Mouse (Mus musculus): ENCODE measurements around the gene Gm20721. TPM values are rescaled to one million over a fixed set of nuclear protein-coding genes. Genes with fewer than 3 reads are reported as not detected.

Gene Gm20721
- polyA plus RNA-seq, 1 experiment from 2014 or later = 8.6 TPM

DNA sequence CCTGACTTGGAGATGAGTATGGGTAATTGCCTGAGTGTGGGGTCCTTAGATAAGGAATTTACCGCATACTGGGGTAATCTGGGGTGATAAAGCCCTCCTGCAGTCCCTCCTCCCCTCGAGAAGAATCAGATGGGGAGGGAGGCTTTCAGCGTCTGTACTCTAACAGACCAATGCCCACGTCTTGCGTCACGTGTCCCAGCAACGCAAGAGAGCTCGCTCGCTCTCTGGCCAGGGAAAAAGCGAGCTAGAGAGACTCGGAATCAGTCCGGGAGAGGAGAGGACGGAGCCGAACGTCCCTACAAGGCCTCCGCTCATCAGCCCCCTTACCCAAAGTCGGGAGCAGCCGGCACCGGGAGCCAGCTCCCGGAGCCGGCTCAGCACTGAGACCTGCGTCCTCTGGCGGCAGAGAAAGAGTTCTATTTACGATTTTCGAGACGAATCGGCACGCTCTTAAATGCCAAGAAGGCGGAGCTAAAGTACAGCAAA is 49.4 kb downstream of the Gm20721 start:
- Histone ChIP-seq H3K4me2 (ENCODE audit: low read length) (peak overlapping the region; percentile 28), H3K9ac (ENCODE audit: low read depth, low read length) (no peak overlapping the region), H3K27me3 (ENCODE audit: insufficient read depth, low read length) (peaks cover 15% of the 10 kb centered on the region), H3K36me3 (ENCODE audit: insufficient read depth, low read length) (no peaks in the 10 kb centered on the region), H3K27ac (no peak overlapping the region), H3K4me3 (replicated peaks; ENCODE audit: low read depth, low read length) (no peak overlapping the region), H3K4me1 (replicated peaks; ENCODE audit: insufficient read depth, low read length) (peaks cover 4% of the 10 kb centered on the region; the same call in 1 of the 2 replicates), H3K9me3 (replicated peaks; ENCODE audit: low read length) (peaks cover 30% of the 10 kb centered on the region)
- peak; percentile 53 for TF ChIP-seq CTCF (IDR thresholded peaks at IDR 0.05; ENCODE audit: low read depth)
- no peak for DNase-seq (ENCODE audit: low spot score)
- 66% methylated on average over 29 of the region's 29 CpGs for WGBS
- ATAC-seq (replicated peaks; ENCODE audit: low FRiP score, low read depth) = no peak

DNA sequence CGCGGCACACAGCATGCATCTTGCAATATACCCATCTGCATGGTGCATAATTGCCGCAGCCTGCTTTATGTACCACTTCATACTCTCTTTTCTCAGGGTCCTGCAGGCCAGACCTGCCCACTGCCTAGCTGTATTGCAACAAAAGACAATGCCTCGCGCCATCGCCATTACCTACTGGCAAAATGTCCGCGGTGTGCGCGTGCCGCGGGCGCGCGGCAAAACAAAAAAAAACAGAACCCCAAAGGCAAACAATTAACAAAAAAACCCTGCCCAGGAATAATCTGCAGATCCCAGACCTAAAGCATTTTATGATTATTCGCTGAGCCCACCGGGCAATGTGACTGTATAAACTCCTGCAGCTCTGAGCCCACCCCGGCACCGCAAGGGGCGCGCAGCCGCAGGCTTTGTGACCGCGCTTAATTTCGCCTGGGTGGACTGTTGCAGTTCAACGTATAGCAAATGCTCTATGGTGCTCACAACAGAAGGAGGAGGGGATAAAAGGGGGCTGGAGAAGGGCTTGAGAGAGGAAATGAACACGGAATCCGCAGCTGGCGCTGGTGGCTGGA is 50.5 kb downstream of the Gm20721 start:
- H3K27ac ChIP-seq = no peak overlapping the region
- ATAC-seq (replicated peaks; ENCODE audit: low FRiP score, low read depth) (no peak), DNase-seq (ENCODE audit: low spot score) (no peak)
- no peak overlapping the region for H3K9ac ChIP-seq (ENCODE audit: low read depth, low read length)
- H3K9me3 ChIP-seq (replicated peaks; ENCODE audit: low read length) = peaks cover 30% of the 10 kb centered on the region
- no peaks in the 10 kb centered on the region for H3K36me3 ChIP-seq (ENCODE audit: insufficient read depth, low read length)
- no peak for TF ChIP-seq CTCF (IDR thresholded peaks at IDR 0.05; ENCODE audit: low read depth)
- peaks cover 15% of the 10 kb centered on the region for H3K27me3 ChIP-seq (ENCODE audit: insufficient read depth, low read length)
- H3K4me1 ChIP-seq (replicated peaks; ENCODE audit: insufficient read depth, low read length) = peaks cover 6% of the 10 kb centered on the region; the same call in 1 of the 2 replicates
- peak overlapping the region; percentile 62 for H3K4me2 ChIP-seq (ENCODE audit: low read length)
- 49% methylated on average over 29 of the region's 29 CpGs for WGBS
- H3K4me3 ChIP-seq (replicated peaks; ENCODE audit: low read depth, low read length) = peak overlapping the region; percentile 52

DNA sequence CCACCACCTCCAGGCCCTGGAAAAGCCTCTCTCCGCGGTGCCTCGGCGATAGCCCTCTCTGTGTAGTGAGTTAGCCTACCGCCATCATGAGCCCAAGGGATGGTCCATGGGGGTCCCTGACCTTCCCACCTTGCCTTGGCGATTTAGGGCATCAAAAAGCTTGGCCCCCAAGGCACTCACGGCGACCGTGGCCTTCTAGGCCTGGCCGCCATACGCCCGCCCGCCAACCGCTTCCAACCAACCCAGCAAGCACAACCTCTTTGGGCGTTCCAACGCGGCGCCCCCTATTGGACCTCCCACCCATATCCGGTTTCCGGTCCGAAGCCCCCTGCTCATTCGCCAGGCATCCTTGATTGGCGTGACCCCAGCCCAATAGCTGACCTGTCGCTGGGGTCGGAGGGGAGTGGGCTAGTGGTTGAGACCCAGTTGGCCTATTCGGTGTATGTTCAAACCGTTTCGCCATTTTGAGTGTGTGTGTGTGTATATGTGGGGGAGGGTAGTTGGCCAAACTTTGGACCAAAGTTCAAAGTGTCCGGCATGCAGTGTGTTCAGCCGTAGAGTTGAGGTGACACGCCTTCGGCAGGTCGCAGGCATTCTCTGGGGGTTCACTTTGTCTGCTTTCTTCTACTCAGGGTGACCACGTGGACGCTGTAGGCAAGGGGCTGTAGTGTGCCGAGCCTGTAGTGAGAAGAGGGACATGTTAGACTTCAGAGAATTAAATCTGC is 51.2 kb downstream of the Gm20721 start:
- Histone ChIP-seq H3K36me3 (ENCODE audit: insufficient read depth, low read length) (no peaks in the 10 kb centered on the region), H3K4me2 (ENCODE audit: low read length) (peak overlapping the region; percentile 62), H3K27me3 (ENCODE audit: insufficient read depth, low read length) (peaks cover 14% of the 10 kb centered on the region), H3K9ac (ENCODE audit: low read depth, low read length) (peak overlapping the region; percentile 76), H3K4me1 (replicated peaks; ENCODE audit: insufficient read depth, low read length) (peaks cover 6% of the 10 kb centered on the region; the same call in 1 of the 2 replicates), H3K4me3 (replicated peaks; ENCODE audit: low read depth, low read length) (peak overlapping the region; percentile 52), H3K27ac (peak overlapping the region; percentile 72), H3K9me3 (replicated peaks; ENCODE audit: low read length) (peaks cover 28% of the 10 kb centered on the region)
- 48% methylated on average over 36 of the region's 36 CpGs for WGBS
- TF ChIP-seq CTCF (IDR thresholded peaks at IDR 0.05; ENCODE audit: low read depth) = peak; percentile 42
- DNase-seq (ENCODE audit: low spot score) = peak; percentile 91
- peak; percentile 90 for ATAC-seq (replicated peaks; ENCODE audit: low FRiP score, low read depth)

DNA sequence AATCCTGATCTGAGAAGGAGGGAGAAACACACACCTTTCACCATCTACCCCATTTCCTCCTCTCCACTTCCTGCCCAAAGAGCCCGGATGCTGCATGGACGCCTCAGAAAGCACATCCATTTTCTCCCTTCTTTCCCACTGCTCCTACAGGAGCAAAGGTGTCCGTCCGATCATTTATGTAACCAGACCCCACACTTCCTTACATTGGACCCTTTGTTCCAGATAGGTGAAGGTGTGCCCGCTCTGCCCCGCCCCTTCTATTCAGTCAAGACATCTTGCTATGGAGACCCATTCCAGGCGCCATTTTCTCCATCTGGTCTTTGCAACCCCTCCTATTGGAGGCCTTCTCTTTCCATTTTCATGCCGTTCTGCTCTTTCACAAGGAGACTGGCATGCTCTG is 52.1 kb downstream of the Gm20721 start:
- Histone ChIP-seq H3K36me3 (ENCODE audit: insufficient read depth, low read length) (no peaks in the 10 kb centered on the region), H3K4me3 (replicated peaks; ENCODE audit: low read depth, low read length) (peak overlapping the region; percentile 52), H3K9me3 (replicated peaks; ENCODE audit: low read length) (peaks cover 22% of the 10 kb centered on the region), H3K4me1 (replicated peaks; ENCODE audit: insufficient read depth, low read length) (peaks cover 6% of the 10 kb centered on the region; the same call in 1 of the 2 replicates), H3K9ac (ENCODE audit: low read depth, low read length) (peak overlapping the region; percentile 76), H3K27ac (peak overlapping the region; percentile 72), H3K4me2 (ENCODE audit: low read length) (peak overlapping the region; percentile 62), H3K27me3 (ENCODE audit: insufficient read depth, low read length) (peaks cover 11% of the 10 kb centered on the region)
- no peak for ATAC-seq (replicated peaks; ENCODE audit: low FRiP score, low read depth)
- DNase-seq (ENCODE audit: low spot score) = peak; percentile 48
- WGBS = 49% methylated on average over 8 of the region's 8 CpGs
- no peak for TF ChIP-seq CTCF (IDR thresholded peaks at IDR 0.05; ENCODE audit: low read depth)

DNA sequence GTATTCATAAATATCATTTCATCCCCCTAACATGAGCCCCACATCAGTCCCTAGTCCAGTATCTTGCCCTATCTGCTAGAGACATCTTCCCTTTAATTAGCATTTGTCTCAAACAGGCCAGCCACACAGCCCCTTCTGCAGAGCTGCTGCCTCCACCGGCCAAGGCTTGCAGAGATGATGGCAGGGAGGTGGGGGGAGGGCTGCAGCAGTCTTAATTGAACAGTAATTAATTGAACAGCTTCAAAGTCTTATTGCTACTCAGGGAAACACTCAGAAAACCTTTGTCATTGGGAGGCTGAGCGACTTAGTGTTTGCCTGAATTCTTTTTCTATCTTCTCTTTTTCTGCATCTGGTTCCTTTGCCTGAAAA is 54.9 kb downstream of the Gm20721 start:
- H3K9ac ChIP-seq (ENCODE audit: low read depth, low read length) = no peak overlapping the region
- no peaks in the 10 kb centered on the region for H3K27me3 ChIP-seq (ENCODE audit: insufficient read depth, low read length)
- 36% methylated on average over 2 of the region's 2 CpGs for WGBS
- ATAC-seq (replicated peaks; ENCODE audit: low FRiP score, low read depth) (no peak), DNase-seq (ENCODE audit: low spot score) (no peak)
- H3K4me2 ChIP-seq (ENCODE audit: low read length) = peak overlapping the region; percentile 39; the same call in 1 of the 2 replicates
- no peak overlapping the region for H3K27ac ChIP-seq
- no peaks in the 10 kb centered on the region for H3K36me3 ChIP-seq (ENCODE audit: insufficient read depth, low read length)
- H3K4me3 ChIP-seq (replicated peaks; ENCODE audit: low read depth, low read length) = no peak overlapping the region
- peaks cover 6% of the 10 kb centered on the region; the same call in 1 of the 2 replicates for H3K4me1 ChIP-seq (replicated peaks; ENCODE audit: insufficient read depth, low read length)
- TF ChIP-seq CTCF (IDR thresholded peaks at IDR 0.05; ENCODE audit: low read depth) = no peak
- peaks cover 6% of the 10 kb centered on the region for H3K9me3 ChIP-seq (replicated peaks; ENCODE audit: low read length)

DNA sequence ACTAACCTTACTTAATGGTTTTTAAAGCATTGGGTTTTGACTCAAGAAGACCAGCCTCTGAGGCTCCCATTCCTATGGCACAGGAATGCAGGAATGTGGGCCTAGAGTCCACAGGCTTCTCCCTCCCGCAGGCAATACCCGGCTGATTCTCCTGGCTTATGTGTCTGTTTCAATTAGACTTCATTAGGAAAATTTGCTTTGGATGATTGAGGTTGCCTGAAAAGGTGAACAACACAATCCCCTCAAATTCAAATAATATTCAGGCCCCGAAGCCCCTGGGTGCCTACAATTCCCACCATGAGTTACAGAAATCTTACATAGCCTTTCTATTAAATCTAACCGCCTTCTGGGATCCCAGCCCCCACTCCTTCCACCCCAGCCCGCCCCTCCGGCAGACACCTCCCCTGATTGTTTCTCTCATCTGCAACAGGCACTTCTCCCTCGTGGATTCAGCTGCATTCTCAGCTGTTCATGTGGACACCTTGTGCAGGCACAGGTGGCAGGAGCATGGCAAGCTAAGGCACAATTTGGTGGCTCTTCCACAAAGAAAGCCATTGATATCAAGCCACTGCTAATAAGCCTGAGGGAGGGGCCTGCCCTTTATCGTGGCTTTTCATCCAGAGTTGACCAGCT is 55.4 kb downstream of the Gm20721 start:
- Histone ChIP-seq H3K4me2 (ENCODE audit: low read length) (no peak overlapping the region), H3K4me1 (replicated peaks; ENCODE audit: insufficient read depth, low read length) (peaks cover 6% of the 10 kb centered on the region; the same call in 1 of the 2 replicates), H3K4me3 (replicated peaks; ENCODE audit: low read depth, low read length) (no peak overlapping the region), H3K27ac (no peak overlapping the region), H3K9ac (ENCODE audit: low read depth, low read length) (no peak overlapping the region), H3K36me3 (ENCODE audit: insufficient read depth, low read length) (peaks cover 3% of the 10 kb centered on the region), H3K27me3 (ENCODE audit: insufficient read depth, low read length) (peaks cover 5% of the 10 kb centered on the region), H3K9me3 (replicated peaks; ENCODE audit: low read length) (peaks cover 6% of the 10 kb centered on the region)
- DNase-seq (ENCODE audit: low spot score) (no peak), ATAC-seq (replicated peaks; ENCODE audit: low FRiP score, low read depth) (no peak)
- no peak for TF ChIP-seq CTCF (IDR thresholded peaks at IDR 0.05; ENCODE audit: low read depth)
- WGBS = 66% methylated on average over 8 of the region's 8 CpGs

Measured in kidney, postnatal 0 days (tissue).